Mouse (Mus musculus) forebrain, embryonic 13.5 days (tissue): ENCODE results near the gene Cfap298. TPM values are rescaled to one million over a fixed set of nuclear protein-coding genes. Genes with fewer than 3 reads are reported as not detected.

Experiments used
- ATAC-seq: fragments of 200-750 bp; cut with Nextera tagmentation; 2 replicates; pipeline ENCODE4 v1.8.0; 2017
- H3K27ac ChIP-seq: fragments of 300-500 bp; sonication (generic); 2 replicates; pipeline ENCODE4 v1.5.1; 2015; ENCODE audit warnings: inconsistent platforms, mild to moderate bottlenecking, moderate library complexity
- H3K27me3 ChIP-seq: fragments of 300-500 bp; sonication (generic); 2 replicates; pipeline ENCODE4 v1.6.1; 2015; ENCODE audit warnings: mild to moderate bottlenecking, inconsistent platforms
- H3K36me3 ChIP-seq: fragments of 300-500 bp; sonication (generic); 2 replicates; pipeline ENCODE4 v1.6.1; 2015; ENCODE audit warnings: mild to moderate bottlenecking, inconsistent platforms; ENCODE audit not compliant: poor library complexity, severe bottlenecking
- H3K4me1 ChIP-seq: fragments of 300-500 bp; sonication (generic); 2 replicates; pipeline ENCODE4 v1.6.1; 2015; ENCODE audit warnings: inconsistent platforms
- H3K4me2 ChIP-seq: fragments of 300-500 bp; sonication (generic); 2 replicates; pipeline ENCODE4 v1.6.1; 2015; ENCODE audit warnings: inconsistent platforms, mild to moderate bottlenecking, moderate library complexity
- H3K4me3 ChIP-seq: fragments of 300-500 bp; sonication (generic); 2 replicates; pipeline ENCODE4 v1.5.1; 2015; ENCODE audit warnings: mild to moderate bottlenecking, inconsistent platforms
- H3K9ac ChIP-seq: fragments of 300-500 bp; sonication (generic); 2 replicates; pipeline ENCODE4 v1.6.1; 2015; ENCODE audit warnings: mild to moderate bottlenecking, inconsistent platforms
- H3K9me3 ChIP-seq: fragments of 300-500 bp; sonication (generic); replicated peaks from 2 replicates; pipeline ENCODE4 v1.6.1; 2016; ENCODE audit warnings: inconsistent platforms
- WGBS: fragments of 180-500 bp; shearing (Covaris S2); methylation state at CpG from one replicate; pipeline ENCODE4 v1.1.7; 2015; 5-methylcytosine and 5-hydroxymethylcytosine counted together
- polyA plus RNA-seq: library from polyadenylated mRNA; unstranded; fragments of >200 nt; fragmentation: Nextera tagmentation; extraction: Ambion mirVana; gene quantifications from 2 replicates; pipeline ENCODE4 v1.2.1, GENCODE M21; 2015

The Cfap298 gene
- polyA plus RNA-seq, 1 experiment from 2014 or later, result 49.1 TPM

DNA sequence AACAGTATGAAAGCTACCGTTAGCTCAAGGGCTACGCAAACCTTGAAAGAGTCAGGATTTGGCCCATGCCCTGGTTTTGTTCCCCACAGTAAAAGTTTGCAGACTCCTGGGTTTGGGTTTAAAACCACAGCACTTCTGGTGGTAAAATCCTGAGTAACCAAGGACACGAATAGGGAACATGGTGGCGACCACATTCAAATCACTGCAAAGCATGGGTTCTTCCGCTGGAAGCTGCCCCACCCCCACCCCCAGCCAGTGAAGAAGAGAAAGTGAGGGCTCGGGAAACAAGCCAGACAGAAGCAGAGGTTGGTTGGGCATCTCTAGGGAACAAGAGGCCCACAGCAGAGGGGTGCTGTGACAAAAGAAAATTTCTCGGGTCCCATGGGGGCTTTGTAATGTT is 27.7 kb downstream of the Cfap298 start:
- Histone ChIP-seq H3K4me2 (no peak overlapping the region), H3K4me1 (no peaks in the 10 kb centered on the region), H3K4me3 (no peak overlapping the region), H3K9me3 (no peaks in the 10 kb centered on the region), H3K9ac (no peak overlapping the region), H3K27ac (no peak overlapping the region), H3K27me3 (no peaks in the 10 kb centered on the region), H3K36me3 (no peaks in the 10 kb centered on the region)
- ATAC-seq, result no peak
- 74% methylated on average over 7 of the region's 7 CpGs for WGBS

DNA sequence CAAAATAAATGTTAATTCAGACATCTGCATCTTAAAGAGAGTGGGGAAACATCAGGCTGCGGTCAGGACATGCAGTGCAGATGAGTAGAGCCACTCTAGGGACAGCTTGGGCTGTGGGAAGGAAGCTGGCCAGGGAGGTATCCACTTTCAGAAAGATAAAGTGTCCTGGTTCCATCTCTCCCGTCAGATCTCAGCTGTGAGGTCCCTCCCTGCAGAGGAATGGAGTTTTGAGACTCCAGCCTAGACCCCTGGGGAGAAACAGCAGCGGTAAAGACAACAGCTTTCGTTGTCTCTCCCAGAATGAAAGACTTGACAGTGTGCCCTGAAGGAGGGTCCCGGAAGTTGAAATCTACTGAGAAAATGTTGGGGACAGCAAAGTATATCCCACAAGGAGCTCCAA is 31.6 kb downstream of the Cfap298 start:
- Histone ChIP-seq H3K27me3 (no peaks in the 10 kb centered on the region), H3K9ac (no peak overlapping the region), H3K9me3 (no peaks in the 10 kb centered on the region), H3K36me3 (no peaks in the 10 kb centered on the region), H3K4me1 (no peaks in the 10 kb centered on the region), H3K27ac (no peak overlapping the region), H3K4me3 (no peak overlapping the region), H3K4me2 (no peak overlapping the region)
- ATAC-seq, result no peak
- 40% methylated on average over 5 of the region's 5 CpGs for WGBS

DNA sequence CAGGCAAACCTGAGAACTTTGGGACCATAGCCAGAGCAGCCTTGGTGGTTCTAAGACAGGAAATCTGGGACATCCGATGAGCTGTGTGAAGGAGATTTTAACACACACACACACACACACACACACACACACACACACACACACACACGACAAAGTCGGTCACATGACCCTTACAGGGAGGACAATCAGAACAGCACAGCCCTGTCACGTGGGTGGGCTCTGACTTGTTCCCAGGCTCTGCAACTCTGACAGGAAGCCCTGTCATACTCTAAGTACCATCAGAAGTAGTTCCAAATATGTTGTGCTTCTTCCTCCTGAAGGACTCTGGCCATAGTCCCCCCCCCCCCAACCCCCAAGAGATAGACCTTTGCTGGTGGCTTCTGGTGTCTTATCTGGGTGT is 33.5 kb downstream of the Cfap298 start:
- no peaks in the 10 kb centered on the region for H3K27me3 ChIP-seq
- no peak overlapping the region for H3K4me2 ChIP-seq
- ATAC-seq, result no peak
- no peak overlapping the region for H3K4me3 ChIP-seq
- no peaks in the 10 kb centered on the region for H3K4me1 ChIP-seq
- H3K9ac ChIP-seq, result no peak overlapping the region
- H3K27ac ChIP-seq, result no peak overlapping the region
- H3K9me3 ChIP-seq, result no peaks in the 10 kb centered on the region
- H3K36me3 ChIP-seq, result no peaks in the 10 kb centered on the region
- WGBS, result 72% methylated on average over 4 of the region's 4 CpGs

DNA sequence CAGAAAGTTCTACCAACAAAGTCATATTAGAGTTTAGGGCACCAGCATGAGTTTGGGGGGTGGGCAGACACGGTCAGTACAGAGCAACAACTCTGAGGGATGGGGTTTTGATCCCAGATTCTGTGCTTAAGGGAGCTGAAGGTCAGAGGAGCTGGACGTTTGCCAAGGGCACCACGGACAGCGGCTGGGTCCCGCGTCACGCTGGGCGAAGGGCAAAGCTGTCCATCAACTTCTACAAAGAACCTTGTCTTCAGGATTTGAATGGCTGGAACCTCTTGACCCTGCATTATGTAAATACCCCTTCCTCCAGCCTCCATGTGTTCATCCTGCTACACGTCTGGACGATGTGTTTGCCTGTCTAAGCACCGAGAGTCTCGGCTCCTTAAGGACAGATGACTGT is 35.4 kb downstream of the Cfap298 start:
- Histone ChIP-seq H3K9ac (no peak overlapping the region), H3K4me3 (no peak overlapping the region), H3K4me2 (no peak overlapping the region), H3K4me1 (no peaks in the 10 kb centered on the region), H3K9me3 (no peaks in the 10 kb centered on the region), H3K27me3 (no peaks in the 10 kb centered on the region), H3K27ac (no peak overlapping the region), H3K36me3 (no peaks in the 10 kb centered on the region)
- no peak for ATAC-seq
- WGBS, result 51% methylated on average over 12 of the region's 12 CpGs

DNA sequence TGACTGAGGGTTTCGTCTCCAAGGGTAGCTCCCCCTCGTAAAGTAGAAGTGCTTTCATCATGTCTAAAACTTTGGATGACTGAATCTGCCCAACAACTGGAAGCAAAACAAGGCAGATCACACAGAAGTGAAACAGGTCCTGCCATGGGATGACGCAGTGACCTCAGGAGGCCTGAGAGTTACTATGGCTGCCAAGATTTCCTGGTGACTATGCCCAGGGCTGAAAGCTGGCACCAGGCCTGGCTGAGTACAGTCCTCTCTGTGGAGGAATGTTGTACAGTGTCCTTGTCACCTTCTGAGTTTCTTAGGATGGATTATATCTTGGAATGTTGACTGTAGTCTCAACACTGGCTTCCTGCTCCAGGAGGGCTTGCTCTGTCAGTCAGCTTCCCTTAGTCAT is 37.3 kb downstream of the Cfap298 start:
- Histone ChIP-seq H3K27ac (no peak overlapping the region), H3K36me3 (no peaks in the 10 kb centered on the region), H3K27me3 (no peaks in the 10 kb centered on the region), H3K4me3 (no peak overlapping the region), H3K9ac (no peak overlapping the region), H3K9me3 (no peaks in the 10 kb centered on the region), H3K4me1 (no peaks in the 10 kb centered on the region), H3K4me2 (no peak overlapping the region)
- ATAC-seq, result no peak
- 93% methylated on average over 3 of the region's 3 CpGs for WGBS

DNA sequence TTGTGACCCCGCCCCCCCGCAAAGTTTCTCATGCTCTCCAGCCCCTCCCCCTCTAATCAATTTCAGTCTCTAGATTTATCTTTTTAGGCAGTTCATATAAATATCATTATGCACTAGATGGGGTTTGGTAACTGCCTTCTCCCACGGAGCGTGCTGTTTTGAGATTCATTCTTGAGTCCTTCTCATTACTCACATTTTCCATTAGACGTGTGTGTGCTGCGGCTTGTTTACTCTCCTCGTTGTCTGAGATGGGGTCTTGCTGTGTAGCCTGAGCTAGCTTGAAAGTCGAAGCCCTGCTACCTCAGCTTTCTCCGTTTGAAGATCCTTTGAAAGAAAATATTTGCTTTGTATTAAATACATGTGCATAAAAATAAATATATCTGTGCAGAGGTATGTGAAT is 41.1 kb downstream of the Cfap298 start:
- no peaks in the 10 kb centered on the region for H3K27me3 ChIP-seq
- H3K36me3 ChIP-seq, result no peaks in the 10 kb centered on the region
- 70% methylated on average over 9 of the region's 9 CpGs for WGBS

DNA sequence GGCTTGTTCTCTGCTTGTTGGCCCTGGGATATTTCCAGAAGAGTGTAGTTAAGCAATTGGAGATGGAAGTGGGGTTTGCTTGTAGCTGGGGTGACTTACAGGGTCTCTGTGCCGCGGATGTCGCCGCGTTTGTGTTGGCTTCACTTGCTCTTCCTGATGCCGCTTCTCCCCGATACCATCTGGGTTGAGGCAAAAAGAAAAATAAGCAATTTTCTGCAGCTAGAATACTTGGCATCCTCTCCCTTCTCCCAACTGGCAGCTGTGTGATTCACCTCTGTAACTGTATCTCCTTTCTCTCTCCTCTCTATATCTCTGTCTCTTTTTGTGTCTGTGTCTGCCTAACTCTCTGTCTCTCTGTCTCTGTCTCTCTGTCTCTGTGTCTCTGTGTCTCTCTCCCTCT is 41.9 kb downstream of the Cfap298 start:
- Histone ChIP-seq H3K4me3 (no peak overlapping the region), H3K9me3 (peaks cover under 1% of the 10 kb centered on the region; the same call in 1 of the 2 replicates), H3K9ac (no peak overlapping the region), H3K27me3 (no peaks in the 10 kb centered on the region), H3K36me3 (no peaks in the 10 kb centered on the region), H3K4me1 (no peaks in the 10 kb centered on the region), H3K4me2 (no peak overlapping the region), H3K27ac (no peak overlapping the region)
- ATAC-seq, result no peak
- WGBS, result 76% methylated on average over 7 of the region's 7 CpGs

More for the DNA sequence above, 41.1 kb downstream of the Cfap298 start:
- no peak overlapping the region for H3K27ac ChIP-seq
- H3K9ac ChIP-seq, result no peak overlapping the region
- no peaks in the 10 kb centered on the region for H3K4me1 ChIP-seq
- no peak overlapping the region for H3K4me2 ChIP-seq
- H3K4me3 ChIP-seq, result no peak overlapping the region
- no peaks in the 10 kb centered on the region for H3K9me3 ChIP-seq
- ATAC-seq, result no peak

DNA sequence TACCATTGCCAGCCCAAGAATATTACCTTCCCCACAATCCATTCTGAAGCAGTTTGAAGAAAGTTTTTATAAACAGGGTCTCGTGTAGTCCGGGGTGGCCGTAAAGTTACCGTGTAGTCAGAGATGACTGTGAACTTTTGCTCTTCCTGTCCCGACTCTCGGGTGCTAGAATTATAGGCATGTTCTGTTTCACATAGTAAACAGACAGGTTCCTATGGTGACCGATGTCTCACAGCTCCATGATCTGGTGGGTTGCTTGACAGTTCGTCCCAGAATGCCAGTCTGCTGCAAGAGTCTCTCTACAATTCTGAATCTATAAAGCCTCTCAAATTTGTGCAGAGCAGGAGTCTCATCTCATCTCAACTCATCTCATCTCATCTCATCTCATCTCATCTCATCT is 42.8 kb downstream of the Cfap298 start:
- 86% methylated on average over 8 of the region's 8 CpGs for WGBS
- Histone ChIP-seq H3K9me3 (peaks cover 4% of the 10 kb centered on the region; the same call in 1 of the 2 replicates), H3K36me3 (no peaks in the 10 kb centered on the region)

DNA sequence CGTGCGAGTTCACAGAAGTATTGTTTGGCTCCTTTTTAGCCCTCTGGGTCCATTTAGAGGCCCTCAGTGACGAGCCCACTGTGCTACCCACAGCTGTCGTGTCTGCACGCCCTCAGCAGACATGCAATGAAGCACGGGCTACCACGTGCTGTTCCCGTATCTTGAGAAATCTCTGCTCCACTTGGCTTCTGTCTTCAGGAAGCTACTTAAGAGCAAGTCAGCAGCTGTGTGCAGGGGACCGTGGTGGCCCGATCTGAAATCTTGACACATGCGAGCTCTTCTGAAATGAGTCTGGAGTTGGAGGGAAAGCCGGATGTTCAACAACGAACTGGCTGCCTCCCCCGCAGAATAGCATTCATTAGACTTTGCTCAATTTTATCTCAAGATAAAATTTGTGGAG is 43.3 kb downstream of the Cfap298 start:
- Histone ChIP-seq H3K27ac (no peak overlapping the region), H3K27me3 (no peaks in the 10 kb centered on the region), H3K4me3 (no peak overlapping the region), H3K9me3 (peaks cover 4% of the 10 kb centered on the region; the same call in 1 of the 2 replicates), H3K4me2 (no peak overlapping the region), H3K36me3 (no peaks in the 10 kb centered on the region), H3K4me1 (no peaks in the 10 kb centered on the region), H3K9ac (no peak overlapping the region)
- 75% methylated on average over 14 of the region's 14 CpGs for WGBS
- no peak for ATAC-seq

More for the DNA sequence above, 42.8 kb downstream of the Cfap298 start:
- no peak for ATAC-seq
- Histone ChIP-seq H3K27me3 (no peaks in the 10 kb centered on the region), H3K4me3 (no peak overlapping the region), H3K4me1 (no peaks in the 10 kb centered on the region), H3K4me2 (no peak overlapping the region), H3K9ac (no peak overlapping the region), H3K27ac (no peak overlapping the region)

DNA sequence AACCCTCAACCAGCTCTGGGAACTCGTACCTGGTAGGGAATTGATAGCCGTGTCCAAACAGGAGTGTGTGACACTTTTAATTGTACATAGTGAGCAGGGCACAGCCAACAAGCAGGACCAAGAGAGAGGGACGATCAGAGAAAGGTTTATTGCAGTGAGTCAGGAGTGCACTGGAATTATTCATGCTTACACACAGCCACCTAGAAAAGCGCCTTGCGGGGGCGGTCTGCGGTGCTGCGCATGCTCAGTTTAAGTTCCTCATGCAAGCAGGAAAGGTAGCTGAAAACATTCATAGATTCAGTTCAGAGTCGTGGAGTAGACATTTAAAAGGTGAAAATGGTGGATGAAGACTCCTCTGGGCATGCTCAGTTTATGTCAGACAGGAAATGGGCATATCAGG is 44.2 kb downstream of the Cfap298 start:
- 90% methylated on average over 9 of the region's 9 CpGs for WGBS
- H3K36me3 ChIP-seq, result no peaks in the 10 kb centered on the region
- H3K27ac ChIP-seq, result no peak overlapping the region

DNA sequence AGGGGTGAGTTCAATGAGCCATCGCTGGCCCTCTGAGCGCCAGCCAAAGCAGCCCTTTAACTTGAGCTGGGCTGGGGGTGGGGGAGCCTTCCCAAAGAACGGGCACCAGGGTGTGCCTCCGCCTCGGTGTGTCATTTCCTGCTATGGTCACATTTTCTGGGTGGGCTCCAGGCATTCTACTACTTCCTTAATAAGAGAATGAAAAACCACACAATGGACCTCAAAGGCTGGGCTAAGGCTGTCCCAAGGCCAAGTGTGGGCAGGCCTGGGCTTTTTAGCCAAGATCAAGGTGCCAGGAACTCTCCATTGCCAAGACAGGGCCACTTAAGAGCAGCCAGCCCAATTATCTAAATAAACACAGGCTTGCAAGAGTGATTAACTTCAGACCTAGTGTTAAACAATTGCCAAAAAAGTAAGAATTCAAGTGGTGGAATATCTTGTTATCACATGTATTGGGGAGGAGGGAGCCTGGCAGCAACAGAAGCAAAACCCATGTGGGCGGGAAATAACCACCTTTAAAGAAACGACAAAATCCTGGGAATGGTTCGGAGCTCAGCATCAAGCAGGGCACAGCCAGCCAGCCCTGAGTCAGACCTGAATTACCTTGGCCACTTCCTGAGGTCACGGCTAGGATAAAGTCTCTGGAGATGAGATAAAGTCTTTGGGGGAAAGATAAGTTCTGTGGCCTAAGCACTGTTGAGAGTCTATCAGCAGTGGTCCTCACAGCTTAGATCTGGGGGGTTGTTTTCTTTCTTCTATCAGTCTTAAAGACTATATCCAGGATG is 48.9 kb downstream of the Cfap298 start:
- H3K27me3 ChIP-seq, result no peaks in the 10 kb centered on the region
- 75% methylated on average over 9 of the region's 9 CpGs for WGBS
- no peak overlapping the region for H3K27ac ChIP-seq
- H3K4me2 ChIP-seq, result no peak overlapping the region
- no peak overlapping the region for H3K4me3 ChIP-seq
- H3K36me3 ChIP-seq, result no peaks in the 10 kb centered on the region
- peaks cover 4% of the 10 kb centered on the region; the same call in 1 of the 2 replicates for H3K9me3 ChIP-seq
- H3K9ac ChIP-seq, result no peak overlapping the region
- ATAC-seq, result no peak
- H3K4me1 ChIP-seq, result peaks cover 25% of the 10 kb centered on the region

More for the DNA sequence above, 44.2 kb downstream of the Cfap298 start:
- Histone ChIP-seq H3K9me3 (peaks cover 4% of the 10 kb centered on the region; the same call in 1 of the 2 replicates), H3K4me3 (no peak overlapping the region), H3K4me2 (no peak overlapping the region), H3K4me1 (peaks cover 6% of the 10 kb centered on the region; the same call in 1 of the 2 replicates), H3K27me3 (no peaks in the 10 kb centered on the region), H3K9ac (no peak overlapping the region)
- ATAC-seq, result no peak

DNA sequence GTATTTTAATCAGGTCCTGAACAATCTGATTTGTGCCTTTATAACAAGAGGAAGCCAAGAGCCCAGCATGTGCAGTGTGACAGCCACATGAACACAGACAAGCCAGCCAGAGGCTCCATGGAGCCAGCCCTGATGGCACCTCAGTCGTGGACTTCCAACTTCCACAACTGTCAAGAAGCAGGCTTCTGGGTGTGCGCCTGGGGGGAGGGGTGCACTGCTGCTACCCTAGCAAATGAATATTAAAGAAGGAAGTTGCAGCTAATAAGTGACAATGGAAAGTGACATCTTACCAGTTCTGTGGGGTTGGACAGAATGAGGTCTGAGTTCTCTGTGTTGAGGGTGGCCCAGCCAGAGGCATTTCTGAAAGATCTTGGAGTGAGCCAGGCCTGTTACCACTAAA is 49.6 kb downstream of the Cfap298 start:
- Histone ChIP-seq H3K9ac (no peak overlapping the region), H3K27me3 (no peaks in the 10 kb centered on the region), H3K4me3 (no peak overlapping the region), H3K4me2 (no peak overlapping the region), H3K36me3 (no peaks in the 10 kb centered on the region), H3K9me3 (peaks cover 4% of the 10 kb centered on the region; the same call in 1 of the 2 replicates), H3K27ac (no peak overlapping the region), H3K4me1 (peaks cover 25% of the 10 kb centered on the region)
- 77% methylated on average over 2 of the region's 2 CpGs for WGBS
- no peak for ATAC-seq
